Mouse (Mus musculus) MN1 (cell line): Measurements from ENCODE around the gene Cyp1a1.

Experiments
- DNase-seq: peaks from one replicate; pipeline ENCODE4 v3.0.0-alpha.2; 2016; ENCODE audit warnings: low spot score

Gene Cyp1a1

DNA sequence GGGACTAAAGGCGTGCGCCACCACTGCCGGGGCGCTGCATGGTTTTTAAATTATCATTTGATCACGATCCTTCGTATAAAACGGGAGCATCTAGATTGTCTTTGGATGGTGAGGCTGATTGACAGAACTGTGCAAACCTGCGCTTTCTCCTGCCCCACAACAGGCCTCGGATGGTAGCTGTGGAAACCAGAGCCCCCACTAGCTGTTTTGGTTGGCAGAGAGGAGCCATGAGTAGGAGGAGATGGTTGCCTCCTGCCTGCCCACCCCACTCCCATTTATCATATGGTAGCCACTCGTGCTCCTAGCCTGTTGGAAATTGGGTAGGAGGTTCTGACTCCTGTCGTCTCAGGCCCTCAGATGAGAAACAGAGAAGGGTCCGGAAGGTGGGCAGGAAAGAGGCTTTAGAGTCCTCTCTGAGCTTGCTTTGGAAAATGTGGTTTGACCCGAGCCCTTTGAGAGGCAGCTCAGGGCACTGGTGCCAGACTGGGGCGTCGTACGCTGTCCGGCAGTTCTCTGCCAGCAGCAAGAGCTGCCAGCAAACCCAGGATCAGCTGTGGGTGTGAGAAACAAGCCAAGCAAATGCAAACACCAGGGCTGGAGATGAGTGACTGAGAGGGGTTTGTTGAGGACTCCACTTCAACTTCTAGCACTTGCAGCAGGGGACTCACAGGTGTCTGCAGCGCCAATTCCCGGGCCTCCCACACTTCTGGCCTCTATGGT is 30.9 kb upstream of the Cyp1a1 start:
- no peak for DNase-seq

DNA sequence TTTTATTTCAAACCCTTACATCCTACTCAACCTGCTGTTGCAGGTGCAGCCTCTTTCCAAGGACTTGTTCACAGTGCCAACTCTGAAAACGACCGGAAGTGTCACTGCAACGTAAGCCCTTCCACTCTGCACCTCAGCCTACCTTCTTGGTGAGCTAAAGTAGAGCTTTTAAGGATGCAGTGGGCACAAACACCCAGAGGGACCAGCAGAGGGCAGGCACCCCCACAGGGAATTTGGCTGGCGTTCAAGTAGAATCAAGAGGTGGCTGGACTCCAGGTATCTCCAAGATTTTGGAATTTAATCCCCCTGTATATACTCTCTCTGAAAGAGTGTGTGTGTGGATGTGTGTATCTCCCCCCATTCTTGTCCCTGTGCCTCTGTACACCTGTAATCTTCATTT is 29.9 kb upstream of the Cyp1a1 start:
- no peak for DNase-seq

DNA sequence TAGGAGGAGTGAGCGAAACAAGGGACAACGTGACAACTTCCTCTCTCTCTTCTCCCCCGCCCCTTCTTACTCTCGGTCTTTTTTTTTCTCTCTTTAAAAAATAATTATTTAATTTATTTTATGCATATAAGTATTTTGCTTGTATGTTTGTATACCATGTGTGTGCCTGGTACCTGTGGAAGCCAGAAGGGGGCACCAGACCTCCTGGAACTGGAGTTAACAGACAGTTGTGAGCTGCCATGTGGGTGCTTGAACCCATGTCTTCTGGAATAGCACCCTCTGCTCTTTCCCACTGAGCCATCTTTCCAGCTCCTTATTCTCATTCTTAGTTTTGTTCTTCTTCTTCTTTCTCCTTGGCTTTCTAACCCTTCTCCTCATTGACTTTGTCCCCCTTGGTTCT is 28.8 kb upstream of the Cyp1a1 start:
- DNase-seq = no peak

DNA sequence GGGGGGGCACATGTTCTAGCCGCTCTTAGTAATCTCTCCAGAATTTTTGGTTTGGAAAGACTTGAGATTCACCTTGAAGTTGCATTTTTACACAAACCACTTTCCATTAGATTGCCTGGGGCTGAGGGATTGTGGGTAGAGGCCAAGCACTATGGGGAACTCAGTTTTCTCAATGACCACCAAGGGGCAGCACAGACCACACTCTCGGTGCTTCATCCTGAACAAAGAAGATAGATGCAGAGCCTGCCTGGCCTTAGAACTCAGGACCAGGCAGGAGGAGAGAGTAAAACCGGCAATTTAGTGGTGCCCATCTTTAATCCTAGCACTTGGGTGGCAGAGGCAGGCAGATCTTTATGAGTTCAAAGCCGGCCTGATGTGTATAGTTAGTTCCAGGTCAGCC is 28.0 kb upstream of the Cyp1a1 start:
- DNase-seq = peak; percentile 81

DNA sequence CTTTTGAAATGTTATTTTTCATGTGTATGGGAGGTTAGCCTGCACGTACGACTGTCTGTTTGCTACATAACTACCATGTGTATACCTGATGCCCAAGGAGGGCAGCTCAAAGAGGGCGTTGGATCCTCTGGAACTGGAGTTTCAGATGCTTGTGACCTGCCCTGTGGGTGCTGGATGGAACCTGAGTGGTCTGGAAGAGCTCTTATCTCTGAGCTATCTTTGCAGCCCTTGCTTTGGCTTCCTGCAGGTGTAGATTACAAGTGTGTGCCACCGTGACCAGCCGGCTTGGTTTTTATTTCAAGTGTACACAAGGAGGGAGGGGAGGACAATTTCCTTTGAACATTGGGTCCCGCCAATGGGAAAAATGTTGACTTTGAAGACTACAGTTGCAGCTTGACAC is 27.2 kb upstream of the Cyp1a1 start:
- no peak for DNase-seq

DNA sequence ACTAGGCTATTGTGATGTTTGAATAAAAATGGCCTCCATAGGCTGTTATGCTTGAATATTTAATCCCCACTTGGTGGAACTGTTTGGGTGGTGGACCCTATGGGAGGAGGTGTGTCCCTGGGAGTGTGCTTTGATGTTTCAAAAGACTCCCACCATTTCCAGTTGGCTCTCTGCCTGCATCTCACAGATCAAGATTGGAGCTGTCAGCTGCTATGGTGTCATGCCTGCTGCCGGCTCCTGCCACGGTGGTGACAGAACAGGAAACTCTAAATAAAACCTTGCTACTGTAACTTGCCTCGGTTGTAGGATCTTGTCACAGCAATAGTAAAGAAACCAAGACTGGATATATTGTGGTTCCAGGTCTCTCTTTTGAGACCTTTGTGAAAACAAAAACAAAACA is 26.2 kb upstream of the Cyp1a1 start:
- no peak for DNase-seq

DNA sequence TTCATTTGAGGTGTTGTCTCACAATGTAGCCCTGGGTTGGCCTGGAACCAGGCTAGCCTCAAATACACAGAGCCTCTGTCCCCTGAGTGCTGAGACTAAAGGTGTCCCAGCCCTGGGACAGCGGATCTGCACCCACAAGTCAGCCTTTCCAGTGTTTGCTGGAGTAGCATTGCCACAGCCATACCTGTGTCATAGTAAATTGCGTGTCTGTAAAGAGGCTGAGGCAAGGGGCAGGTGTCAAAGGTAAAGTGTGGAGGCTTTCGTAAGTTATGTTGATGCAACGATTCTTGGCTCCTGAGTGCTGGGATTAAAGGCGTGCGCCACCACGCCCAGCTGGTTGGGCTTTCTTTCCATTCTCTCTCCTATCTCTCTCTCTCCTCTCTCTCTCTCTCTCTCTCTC is 23.1 kb upstream of the Cyp1a1 start:
- DNase-seq = no peak

DNA sequence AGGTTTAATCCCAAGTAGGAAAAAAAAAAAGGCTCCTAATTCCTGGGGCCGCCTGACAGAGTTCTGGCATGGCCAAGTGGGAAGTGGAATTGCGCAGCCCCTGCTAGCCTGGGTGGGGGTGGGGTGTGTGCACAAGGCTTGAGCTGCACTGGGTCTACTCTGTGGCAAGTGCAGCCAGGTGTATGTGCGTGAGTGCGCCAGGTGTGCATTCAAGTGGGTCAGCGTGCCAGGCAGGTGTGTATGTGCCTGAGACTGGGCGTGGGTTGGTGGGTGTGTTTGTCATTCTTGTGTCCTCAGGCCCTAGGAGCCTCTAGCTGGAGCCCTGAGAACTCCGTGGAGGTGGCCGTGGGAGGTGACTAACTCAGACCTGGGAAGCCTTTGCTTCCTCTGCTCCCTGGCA is 21.2 kb upstream of the Cyp1a1 start:
- DNase-seq = no peak

DNA sequence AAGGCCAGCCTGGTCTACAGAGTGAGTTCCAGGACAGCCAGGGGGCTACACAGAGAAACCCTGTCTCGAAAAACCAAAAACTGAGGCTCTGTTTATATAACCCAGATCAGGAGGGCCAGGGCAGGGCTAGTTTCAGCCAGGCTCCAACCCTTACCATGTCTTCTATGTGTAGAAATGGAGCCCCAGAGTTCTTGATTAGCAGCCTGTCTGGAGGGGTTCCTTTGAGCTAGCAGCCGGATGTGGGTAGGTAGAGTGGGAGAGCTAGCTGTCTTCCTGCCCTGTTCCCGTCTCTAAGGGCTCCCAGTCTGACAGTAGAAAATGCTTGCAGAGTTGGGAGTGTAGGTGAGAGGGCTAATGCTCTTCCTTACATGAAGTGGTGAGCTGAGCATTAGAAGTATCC is 20.6 kb upstream of the Cyp1a1 start:
- DNase-seq = no peak

DNA sequence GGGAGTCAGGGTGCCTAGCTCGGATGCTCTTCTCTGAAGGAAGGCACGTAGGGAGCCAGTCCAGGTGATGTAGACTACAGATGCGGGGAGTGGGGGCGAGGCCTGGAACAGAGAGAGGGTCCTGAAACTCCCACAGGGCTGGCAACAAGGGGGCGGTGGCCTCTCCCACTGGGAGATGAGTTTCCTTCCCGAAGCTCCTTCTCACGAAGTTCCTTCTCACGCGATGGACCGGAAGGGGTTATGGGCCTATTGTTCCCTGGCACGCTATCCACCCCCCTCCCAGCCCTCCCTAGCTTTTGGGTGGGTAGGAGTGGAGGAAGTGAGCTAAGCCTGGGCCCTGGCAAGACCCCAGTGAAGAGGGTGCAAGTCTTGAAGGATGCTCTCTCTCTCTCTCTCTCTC is 19.9 kb upstream of the Cyp1a1 start:
- DNase-seq = no peak

DNA sequence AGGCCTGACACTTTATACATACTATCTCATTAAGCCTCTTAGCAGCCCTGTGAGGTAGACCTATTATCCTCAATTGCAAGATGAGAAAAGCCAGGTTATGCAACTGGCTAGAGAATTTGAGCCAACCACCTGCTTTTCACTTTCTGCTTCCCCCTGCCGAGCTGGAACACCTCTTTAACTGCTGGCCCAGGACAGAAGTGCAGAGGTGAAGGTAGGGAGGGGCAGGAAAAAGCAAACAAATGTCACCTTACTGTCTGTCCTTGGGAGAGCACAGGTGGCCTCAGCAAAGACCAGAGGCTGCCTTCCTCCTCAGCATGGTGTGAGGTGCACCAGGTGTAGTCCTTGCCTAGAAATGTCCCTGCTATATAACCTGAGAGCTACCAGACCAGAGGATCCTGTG is 19.5 kb upstream of the Cyp1a1 start:
- no peak for DNase-seq

DNA sequence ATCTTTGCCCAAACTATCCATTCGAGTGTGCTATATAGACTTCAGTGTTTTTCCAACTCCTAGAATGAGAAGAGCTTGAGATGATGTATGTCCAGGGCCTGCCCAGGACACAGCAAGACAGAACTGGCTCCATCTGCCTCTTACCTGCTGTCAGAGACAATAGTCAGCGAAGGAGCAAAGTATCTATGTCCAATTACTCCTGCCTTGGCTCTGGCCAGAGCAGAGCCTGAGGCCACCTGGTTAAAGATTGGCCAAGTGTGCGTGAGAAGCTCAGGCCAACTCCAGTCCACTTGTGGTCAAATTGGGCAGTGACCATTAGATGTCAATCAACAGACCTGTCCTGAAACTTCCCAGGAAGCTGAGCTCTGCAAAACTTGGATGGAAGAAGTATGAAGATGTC is 18.2 kb upstream of the Cyp1a1 start:
- DNase-seq = no peak

DNA sequence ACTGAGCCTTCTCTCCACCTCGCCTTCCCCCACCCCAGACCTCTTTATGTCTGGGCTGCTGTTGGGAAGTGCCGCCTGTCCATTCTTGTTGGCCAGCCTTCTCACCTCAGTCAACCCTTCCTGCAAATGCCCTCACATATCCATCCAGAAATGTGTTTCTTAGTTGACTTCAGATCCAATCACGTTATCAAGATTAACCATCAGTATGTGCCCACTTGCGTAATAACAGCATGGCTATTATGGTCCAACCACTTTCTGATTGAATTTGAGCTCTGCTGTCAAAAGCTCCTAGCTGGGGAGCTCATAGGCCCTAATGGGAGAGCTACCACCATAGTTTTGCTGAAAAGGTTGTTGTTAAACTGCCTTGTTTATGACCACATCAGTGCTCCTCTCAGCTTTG is 16.7 kb upstream of the Cyp1a1 start:
- no peak for DNase-seq

DNA sequence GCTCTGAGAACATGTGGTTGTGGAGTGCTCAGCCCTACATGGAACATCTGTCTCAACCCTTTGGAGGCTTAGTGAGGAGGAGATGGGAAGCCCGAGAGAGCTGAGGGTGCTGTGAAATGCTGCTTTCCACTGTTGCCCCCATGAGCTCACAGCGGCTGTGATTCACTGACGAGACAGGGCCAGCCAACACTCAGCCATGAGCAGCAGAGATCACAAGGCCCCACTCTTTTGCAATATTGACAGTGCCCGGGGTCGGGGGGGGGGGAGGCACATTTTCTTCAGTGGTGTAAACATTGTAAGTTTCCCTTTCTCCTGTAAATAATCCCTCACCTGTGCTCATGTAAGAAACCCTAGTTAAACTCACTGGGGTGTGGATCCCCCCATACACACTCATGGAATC is 16.2 kb upstream of the Cyp1a1 start:
- no peak for DNase-seq

DNA sequence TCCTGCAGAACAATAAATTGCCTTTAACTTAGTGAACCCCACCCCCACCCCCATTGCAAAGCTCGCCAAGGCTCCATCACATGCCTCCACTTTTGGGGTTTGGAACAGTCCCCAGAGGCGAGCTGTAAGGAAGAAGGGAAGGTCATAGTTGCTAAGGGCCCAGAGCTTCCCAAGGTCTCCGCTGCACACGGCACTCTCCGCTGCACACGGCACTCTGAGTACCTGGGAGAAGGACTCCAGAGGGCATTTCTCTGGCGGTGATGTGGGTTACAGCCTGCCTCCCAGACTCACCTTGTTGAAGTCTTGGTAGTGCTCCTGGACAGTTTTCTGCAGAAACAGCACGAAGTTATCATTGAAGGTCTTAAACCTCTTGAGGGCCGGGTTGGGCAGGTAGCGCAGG is 6.3 kb upstream of the Cyp1a1 start:
- no peak for DNase-seq

DNA sequence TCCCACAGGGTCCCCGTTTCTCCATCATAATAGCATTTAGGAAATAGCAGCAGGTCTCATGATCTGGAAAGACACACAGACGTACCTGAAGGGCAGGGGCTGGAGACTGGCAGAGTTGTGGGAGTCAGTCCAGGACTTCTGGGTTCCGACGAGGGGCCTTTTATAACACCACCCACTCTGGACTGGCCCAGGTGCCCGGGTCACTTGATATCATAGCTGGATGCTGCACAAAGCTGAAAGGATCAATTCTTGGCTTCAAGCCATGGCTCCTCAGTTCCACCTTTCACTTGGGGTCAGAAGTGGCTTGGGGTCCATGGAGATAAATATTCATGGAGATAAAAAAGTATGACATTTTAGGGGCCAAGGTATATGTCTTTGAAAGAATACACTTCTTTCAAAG is 4.2 kb upstream of the Cyp1a1 start, which contains the start of gene Cyp1a2:
Cyp1a2 (minus strand) TSS at position 184 of the 400 bp plus-strand sequence.
- no peak for DNase-seq

DNA sequence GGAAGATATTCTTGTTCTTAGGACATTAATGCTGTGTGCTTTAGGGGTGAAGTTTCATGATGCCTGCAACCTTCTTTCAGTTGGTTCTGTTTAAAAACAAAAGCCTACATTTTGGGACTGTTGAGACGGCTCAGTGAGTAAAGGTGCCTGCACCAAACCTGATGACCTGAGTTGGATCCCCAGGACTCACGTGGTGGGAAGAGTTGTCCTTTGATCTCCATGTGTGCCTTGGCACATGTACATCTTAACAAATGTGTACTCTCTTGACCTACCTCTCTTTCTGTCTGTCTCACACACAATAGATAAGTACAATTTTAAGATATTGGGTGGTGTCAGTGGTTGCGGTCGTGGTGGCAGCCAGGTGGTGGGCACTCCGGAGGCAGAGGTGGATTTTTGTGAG is 1.7 kb upstream of the Cyp1a1 start:
- DNase-seq = no peak

DNA sequence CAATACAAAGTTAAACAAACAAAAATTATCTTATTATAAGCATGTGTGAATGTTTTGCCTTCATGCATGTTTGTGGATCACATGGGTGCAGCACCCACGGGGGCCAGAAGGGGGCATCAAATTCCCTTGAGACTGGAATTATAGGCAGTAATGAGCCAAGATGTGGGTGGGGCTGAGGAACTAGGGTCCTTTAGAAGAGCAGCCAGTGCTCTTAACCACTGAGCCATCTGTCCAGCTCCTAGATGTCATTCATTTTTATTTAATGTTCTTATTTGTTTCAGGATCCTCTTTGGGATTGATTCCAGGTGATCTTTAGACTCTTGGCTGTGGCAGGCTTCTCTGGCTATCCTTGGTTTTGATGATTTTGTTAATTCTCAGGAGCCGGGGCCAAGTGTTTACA is 430 bp downstream of the Cyp1a1 start:
- no peak for DNase-seq

DNA sequence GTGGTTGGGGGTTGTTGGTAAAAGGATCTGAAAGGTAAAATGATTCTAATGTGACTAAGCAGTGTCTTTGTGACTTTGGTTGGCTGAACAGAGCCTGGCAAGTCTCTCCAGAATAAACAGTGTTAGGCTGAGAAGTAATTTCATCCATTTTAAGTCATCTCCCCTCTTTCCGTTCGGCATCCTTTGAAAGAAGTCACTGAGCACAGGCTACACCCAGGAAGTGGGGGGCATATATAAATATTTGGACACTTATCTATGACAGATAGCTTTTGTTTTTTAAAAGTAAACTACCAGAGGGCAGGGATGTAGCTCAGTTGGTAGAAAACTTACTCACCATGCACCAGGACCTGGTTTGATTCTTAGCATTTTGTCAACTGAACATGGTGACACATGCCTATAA is 878 bp downstream of the Cyp1a1 start:
- no peak for DNase-seq

DNA sequence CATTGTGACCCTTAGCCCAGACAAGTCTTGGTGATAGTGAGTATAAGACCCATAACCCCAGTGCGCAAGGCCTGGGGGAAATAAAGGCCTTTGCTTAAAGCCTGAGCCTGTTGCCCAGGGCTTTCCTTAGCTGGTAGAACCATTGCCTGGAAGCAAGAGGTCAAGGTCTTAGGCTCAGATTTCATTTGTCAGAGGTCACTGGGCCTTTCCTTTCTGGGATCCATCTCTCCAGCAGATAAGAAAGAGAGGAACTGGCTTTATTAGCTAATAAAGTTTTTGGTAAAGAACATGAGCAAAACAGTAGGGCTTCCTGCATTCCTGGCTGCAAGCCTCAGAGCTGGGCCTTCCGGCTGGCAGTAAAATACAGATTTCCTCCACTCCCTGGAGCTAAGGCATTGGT is 6.4 kb downstream of the Cyp1a1 start:
- no peak for DNase-seq

DNA sequence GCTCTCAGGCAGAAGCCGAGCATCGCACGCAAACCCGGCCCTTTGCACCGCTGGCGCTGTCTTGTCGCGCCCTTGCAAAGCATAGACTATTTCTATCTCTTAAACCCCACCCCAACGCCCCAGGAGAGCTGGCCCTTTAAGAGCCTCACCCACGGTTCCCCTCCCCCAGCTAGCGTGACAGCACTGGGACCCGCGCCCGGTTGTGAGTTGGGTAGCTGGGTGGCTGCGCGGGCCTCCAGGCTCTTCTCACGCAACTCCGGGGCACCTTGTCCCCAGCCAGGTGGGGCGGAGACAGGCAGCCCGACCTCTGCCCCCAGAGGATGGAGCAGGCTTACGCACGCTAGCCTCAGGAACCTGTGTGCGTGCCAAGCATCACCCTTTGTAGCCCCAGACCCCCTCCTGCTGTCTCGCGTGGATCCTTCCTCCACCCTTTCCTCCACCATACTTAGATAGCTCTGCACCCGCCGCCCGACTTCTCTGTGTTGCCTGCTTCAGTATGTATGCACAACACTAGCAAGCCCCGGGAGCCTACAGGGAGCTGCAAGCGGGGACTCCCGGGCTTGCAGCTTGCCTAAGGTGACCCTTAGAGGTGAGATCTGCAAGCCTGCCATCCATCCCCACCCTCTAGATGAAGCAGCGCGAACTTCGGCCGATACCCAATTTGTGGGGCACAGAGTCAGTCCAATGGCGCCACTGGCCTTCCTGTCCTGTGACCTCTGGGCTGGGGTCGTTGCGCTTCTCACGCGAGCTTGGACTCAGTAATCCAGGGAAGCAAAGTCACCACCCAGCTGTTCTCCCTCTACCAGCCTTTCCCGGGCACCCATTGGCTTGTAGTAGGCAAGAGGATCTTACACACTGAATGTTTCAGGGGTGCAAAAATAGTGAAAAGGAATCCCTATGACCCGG is 8.9 kb downstream of the Cyp1a1 start:
- peak; percentile 18 for DNase-seq

DNA sequence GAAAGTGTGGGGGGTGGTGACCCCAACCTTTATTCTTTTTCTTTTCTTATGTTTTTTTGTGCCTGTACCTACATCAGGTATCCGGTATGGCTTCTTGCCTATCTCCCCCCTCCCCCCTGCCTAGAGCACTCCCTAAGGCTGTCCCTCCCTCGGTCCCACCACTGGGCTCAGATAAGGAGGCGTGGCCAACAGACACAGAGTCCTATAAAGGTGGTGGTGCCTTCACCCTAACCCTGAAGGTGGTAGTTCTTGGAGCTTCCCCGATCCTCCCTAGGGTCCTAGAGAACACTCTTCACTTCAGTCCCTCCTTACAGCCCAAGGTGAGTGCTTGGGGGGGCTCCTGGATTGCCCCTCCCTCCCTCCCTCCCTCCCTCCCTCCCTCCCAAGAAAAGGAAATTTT is 9.7 kb downstream of the Cyp1a1 start:
- no peak for DNase-seq

DNA sequence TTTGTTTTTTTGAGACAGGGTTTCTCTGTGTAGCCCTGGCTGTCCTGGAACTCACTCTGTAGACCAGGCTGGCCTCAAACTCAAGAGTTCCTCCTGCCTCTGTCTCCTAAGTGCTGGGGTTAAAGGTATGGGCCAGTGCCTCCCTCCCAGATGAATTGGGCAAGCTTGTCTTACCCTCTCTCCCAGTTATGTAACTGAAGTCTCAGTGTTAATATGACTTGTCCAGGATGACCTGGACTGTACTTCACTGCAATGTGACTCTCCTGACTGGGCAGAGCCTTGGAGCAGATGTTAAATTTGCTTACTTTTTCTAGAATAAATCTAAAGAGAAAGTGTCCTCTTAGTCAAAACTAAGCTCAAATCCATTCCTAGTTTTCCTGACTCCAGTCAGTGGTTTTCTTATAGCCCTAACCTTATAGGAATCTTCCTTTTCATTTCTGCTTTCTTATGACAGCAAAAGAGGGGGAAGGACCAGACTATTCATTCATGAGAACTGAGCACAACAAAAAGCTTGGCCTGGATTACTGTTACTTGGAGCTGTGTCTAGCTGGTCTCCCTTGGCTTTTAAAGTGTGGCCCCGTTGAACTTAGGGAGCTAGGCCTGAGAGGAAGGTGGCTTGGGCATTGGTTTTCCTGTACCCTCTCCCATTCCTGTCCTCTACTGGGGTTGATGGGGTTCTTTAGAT is 10.9 kb downstream of the Cyp1a1 start:
- peak; percentile 48 for DNase-seq
